ENCODE assay signal across 9 mouse cellular contexts in the genomic region with DNA sequence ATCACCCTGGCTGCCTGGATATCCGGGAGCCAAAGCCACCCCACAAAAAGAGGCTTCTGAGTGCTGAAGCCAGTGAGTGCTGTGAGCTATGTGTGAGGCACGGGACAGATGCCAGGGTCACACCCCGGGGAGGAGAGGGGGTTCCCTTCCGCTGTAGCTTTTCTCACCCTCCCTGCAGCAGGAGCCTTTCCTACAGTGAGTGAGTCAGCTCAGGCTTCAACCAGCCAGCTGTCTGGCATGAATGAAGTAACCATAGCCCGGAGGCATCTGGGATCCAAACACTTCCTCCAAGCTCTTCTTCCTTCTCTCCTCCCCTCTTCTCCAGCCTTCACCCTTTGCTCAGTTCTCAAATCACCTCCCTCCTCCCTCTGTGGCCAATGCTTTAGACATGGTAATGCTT. TPM values are rescaled to one million over a fixed set of nuclear protein-coding genes. Genes with fewer than 3 reads are reported as not detected.
DNase-seq lines count a peak whose midpoint lies in the region; ATAC-seq lines count a peak whose summit lies in the region.
"Had no signal": no experiment of that assay in that cellular context is flagged by ENCODE, and none has a peak within 500 bp of the region (broad histone marks: within the 10 kb centered on the region; RNA-seq: fewer than 3 reads in every experiment).

No protein-coding gene starts in this region.

- 60% methylated on average over 5 of the region's 5 CpGs for WGBS in midbrain, embryonic 11.5 days

- H3K27me3 ChIP-seq in midbrain, embryonic 11.5 days (ENCODE audit: control insufficient read depth, insufficient read depth, low read length), result no peaks in the 10 kb centered on the region

- no peak overlapping the region for H3K4me3 ChIP-seq in midbrain, embryonic 11.5 days (ENCODE audit: low read depth, low read length)

- no peaks in the 10 kb centered on the region for H3K9me3 ChIP-seq in midbrain, embryonic 11.5 days (ENCODE audit: control insufficient read depth, low read length)

- no peaks in the 10 kb centered on the region for H3K36me3 ChIP-seq in midbrain, embryonic 11.5 days (ENCODE audit: control insufficient read depth, insufficient read depth, low read length)

- intact Hi-C loops in left cerebral cortex, postnatal 36 days (cut with DNase I), result no loop called here

- no peak overlapping the region for H3K9ac ChIP-seq in midbrain, embryonic 11.5 days (ENCODE audit: low read length)

- no peak overlapping the region for H3K4me2 ChIP-seq in midbrain, embryonic 11.5 days

- peak; percentile 15 to 18 for DNase-seq in heart, adult 18-20 months
- no peak for DNase-seq in heart, adult 8-10 months (ENCODE audit: low spot score)
- peak; percentile 12 for DNase-seq in adipocyte (ENCODE audit: low spot score)
- peak; percentile 37 to 61 for DNase-seq in frontal cortex, postnatal 36 days (ENCODE audit: low spot score in 2 of 2)
- peak; percentile 18 to 41 for DNase-seq in left cerebral cortex, postnatal 36 days (ENCODE audit: low spot score in 2 of 2)
- peak; percentile 45 to 54 for DNase-seq in natural killer cell, adult 2 months (ENCODE audit: low spot score in 2 of 2)
- DNase-seq in midbrain, embryonic 11.5 days (ENCODE audit: low spot score, missing footprints), result no peak
- DNase-seq in ovary, postnatal 14 days (ENCODE audit: low spot score), result no peak

- no peak for ATAC-seq in midbrain, embryonic 11.5 days (ENCODE audit: low FRiP score)
- ATAC-seq: Patski had no signal

- no peaks in the 10 kb centered on the region for H3K4me1 ChIP-seq in midbrain, embryonic 11.5 days (ENCODE audit: control insufficient read depth, insufficient read depth, low read length)

- no peak overlapping the region for H3K27ac ChIP-seq in midbrain, embryonic 11.5 days (ENCODE audit: low read depth, low read length)

RNA-seq across cellular contexts. Expression of a gene that starts 46.6 kb away (rescaled TPM):
- total RNA-seq in heart, adult 18-20 months (2021), result 10 to 100 TPM; 69.1 to 81.9 TPM
- total RNA-seq in heart, adult 8-10 months (2022), result 10 to 100 TPM; 62.7 to 85.3 (median 66.2) TPM
- 10 to 100 TPM in 1 of 2 experiments, 1 to 10 TPM in 1; 9.0 to 10.5 TPM for total RNA-seq in left cerebral cortex, postnatal 36 days (2021)
- 1.2 and 1.6 TPM in 2 replicates for polyA plus RNA-seq in midbrain, embryonic 11.5 days (2014; fragmentation: Nextera tagmentation; extraction: Ambion mirVana)
- polyA plus RNA-seq: Patski had no signal

Comparison
In these comparisons a context has a peak if more than half of its experiments do, and no peak if none do; other contexts are left out.
1. DNase-seq: peak in heart, adult 18-20 months (2 of 2), adipocyte (single experiment), frontal cortex, postnatal 36 days (2 of 2), left cerebral cortex, postnatal 36 days (2 of 2) and natural killer cell, adult 2 months (2 of 2); none in heart, adult 8-10 months (single experiment), midbrain, embryonic 11.5 days (single experiment) and ovary, postnatal 14 days (single experiment).
2. RNA of a gene that starts 46.6 kb away (total RNA-seq): 69.1 to 81.9 TPM in heart, adult 18-20 months and 62.7 to 85.3 TPM in heart, adult 8-10 months; 9.0 to 10.5 TPM in left cerebral cortex, postnatal 36 days; every median in the first group is over 4 times any median in the second.